Mouse (Mus musculus): ENCODE measurements around the gene Slc16a5.

The Slc16a5 gene

GRCm38 (mm10) chr11:115462243-115462891 lies at the start of gene Slc16a5:
Gene Slc16a5, plus strand, starts transcription at chr11:115462474.
- no peak for DNase-seq (ENCODE audit: low read depth, low spot score)

GRCm38 (mm10) chr11:115419531-115420237 lies 42.6 kb upstream of the Slc16a5 start, which contains the start of the genes Atp5h and Kctd2:
Gene Atp5h, minus strand, starts transcription at chr11:115419962.
Gene Kctd2, plus strand, starts transcription at chr11:115420128.
- peak; percentile 98 for DNase-seq (ENCODE audit: low read depth, low spot score)

GRCm38 (mm10) chr11:115420336-115421190 lies 41.7 kb upstream of the Slc16a5 start:
- DNase-seq (ENCODE audit: low read depth, low spot score): peak; percentile 44

GRCm38 (mm10) chr11:115421328-115421727 lies 40.9 kb upstream of the Slc16a5 start:
- no peak for DNase-seq (ENCODE audit: low read depth, low spot score)

DNA sequence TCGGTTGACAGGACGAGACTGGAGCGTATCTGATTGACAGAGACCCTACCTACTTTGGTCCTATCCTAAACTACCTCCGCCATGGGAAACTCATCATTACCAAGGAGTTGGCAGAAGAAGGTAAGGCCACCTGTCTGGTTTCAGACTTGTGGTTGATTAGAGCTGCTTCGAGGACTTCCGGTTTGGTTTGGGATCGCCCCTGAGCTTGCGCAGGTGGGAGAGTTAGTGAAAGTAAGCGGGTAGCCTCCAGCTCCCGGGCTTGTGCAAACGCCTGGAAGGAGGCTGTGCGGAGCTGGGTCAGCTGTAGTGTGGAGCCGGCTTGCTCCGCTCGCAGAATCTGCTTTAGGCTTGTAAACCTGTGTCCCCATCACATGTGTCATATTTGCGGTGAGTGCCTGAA lies 40.3 kb upstream of the Slc16a5 start:
- peak; percentile 26 for DNase-seq (ENCODE audit: low read depth, low spot score)

GRCm38 (mm10) chr11:115423091-115423490 lies 39.2 kb upstream of the Slc16a5 start:
- DNase-seq (ENCODE audit: low read depth, low spot score): no peak

DNA sequence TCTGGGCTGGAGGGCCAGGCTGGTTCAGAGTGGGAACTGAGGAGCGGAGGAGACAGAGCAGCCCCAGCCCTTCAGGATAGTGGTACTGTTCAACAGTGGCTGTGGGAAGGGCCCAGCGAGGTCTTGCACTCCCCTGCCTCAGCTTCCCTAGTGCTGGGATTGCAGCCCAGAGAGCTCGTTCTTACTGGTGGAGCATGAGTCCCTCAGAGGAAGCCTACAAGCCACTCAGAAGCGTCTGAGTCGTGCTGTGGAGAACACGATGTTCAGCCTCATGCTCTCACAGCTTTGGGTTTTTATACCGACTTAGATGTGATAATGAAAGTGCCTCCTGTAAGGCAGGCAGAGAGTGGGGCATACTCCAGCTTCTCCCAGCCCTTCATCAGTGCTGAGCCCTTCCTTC lies 37.6 kb upstream of the Slc16a5 start:
- DNase-seq (ENCODE audit: low read depth, low spot score): no peak

DNA sequence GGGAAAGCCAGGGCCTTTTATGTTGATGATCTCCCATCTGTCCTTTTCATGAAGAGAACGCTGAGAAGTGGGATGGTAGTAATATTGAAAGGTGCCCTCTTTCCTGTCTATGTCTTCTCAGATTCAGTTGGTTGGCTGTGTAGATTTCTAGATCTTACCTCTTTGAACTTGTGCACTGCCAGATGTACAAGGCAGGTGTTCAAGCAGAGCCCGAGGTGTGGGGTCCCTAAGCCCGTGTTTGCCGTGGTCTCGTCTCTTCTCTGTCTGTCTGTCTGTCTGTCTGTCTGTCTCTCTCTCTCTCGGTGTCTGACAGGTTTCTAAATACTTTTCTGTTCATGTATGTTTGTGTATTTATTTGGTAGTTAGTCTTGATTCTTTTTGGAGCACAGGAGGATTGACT lies 36.6 kb upstream of the Slc16a5 start:
- no peak for DNase-seq (ENCODE audit: low read depth, low spot score)

DNA sequence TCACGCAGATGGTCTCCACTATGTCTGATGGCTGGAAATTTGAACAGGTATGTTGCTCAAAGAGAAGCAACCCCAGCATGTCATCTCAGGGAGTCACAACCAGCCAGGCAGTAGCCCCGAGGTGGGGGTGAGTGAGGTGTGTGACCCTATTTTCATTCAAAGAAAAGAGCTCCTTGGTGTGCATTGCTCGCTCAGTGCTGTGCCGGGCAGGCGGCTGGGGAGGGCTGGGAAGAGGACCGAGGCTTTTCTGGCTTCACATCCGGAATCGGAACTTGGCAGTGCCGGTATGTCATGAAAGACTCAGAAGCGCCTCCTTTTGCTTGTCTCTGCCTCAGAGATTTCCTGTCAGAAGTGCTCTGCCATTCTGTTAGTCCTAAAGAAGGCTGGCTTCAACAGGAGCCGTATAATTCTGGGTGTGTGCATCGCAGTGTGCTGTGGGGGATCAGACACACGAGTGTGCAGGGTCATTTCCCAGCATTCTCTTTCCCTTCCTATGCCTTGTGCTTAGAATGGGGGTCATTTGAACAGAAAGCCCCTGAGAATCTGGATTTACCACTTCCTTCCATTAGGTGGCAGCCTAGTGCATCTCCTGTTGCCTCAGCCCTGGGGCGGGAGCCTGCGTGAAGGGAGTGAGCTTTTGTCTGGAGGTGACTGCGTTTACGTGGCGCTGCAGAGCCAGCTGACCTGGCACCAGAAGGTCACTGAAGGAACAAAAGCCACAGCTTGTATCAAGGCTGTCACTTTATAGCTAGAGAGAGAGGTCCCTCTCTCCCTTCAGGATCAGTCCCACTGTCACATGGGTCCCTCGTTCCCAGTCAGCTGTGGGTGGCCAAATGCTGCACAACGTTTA lies 34.6 kb upstream of the Slc16a5 start:
- peak; percentile 93 for DNase-seq (ENCODE audit: low read depth, low spot score)

GRCm38 (mm10) chr11:115429307-115429706 lies 33.0 kb upstream of the Slc16a5 start:
- no peak for DNase-seq (ENCODE audit: low read depth, low spot score)

DNA sequence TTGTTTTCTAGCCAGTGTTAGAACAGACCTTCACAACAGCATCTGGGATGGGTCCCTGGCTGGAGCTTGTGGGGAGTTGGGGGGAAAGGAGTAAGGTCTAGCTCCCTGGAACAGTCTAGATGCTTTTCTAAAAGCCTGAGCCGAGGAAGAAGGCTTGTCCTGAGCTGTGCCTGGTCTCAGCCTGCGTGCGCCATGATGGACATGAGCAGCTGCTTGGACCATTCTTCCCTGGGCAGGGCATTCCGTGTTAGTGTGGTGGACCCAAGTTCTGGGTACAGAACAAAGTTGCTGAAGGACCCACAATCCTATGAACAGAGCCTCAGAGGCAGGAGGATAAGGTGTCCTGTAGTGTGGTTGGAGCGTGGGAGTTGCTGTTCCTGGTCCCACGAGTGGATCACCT lies 31.7 kb upstream of the Slc16a5 start:
- DNase-seq (ENCODE audit: low read depth, low spot score): no peak

DNA sequence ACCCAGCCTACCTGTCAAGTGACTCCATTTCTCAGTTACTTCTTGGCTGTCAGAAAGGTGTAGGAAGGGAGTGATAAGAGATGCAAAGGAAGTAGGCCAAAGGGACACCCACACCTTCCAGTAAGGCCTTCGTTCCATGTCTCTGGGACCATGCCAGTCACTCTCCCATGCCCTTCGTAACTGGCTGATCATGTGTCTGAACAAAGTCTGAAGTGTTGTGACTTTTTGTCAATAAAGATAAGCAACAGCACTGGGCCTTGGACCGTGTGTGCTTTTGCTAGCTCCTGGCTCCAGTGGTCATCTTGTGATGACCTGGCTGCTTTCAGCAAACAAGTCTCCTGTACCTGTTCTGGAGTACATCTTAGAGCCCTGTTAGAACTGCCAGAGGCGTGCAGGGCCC lies 29.5 kb upstream of the Slc16a5 start:
- no peak for DNase-seq (ENCODE audit: low read depth, low spot score)

GRCm38 (mm10) chr11:115433342-115433741 lies 28.9 kb upstream of the Slc16a5 start:
- no peak for DNase-seq (ENCODE audit: low read depth, low spot score)

DNA sequence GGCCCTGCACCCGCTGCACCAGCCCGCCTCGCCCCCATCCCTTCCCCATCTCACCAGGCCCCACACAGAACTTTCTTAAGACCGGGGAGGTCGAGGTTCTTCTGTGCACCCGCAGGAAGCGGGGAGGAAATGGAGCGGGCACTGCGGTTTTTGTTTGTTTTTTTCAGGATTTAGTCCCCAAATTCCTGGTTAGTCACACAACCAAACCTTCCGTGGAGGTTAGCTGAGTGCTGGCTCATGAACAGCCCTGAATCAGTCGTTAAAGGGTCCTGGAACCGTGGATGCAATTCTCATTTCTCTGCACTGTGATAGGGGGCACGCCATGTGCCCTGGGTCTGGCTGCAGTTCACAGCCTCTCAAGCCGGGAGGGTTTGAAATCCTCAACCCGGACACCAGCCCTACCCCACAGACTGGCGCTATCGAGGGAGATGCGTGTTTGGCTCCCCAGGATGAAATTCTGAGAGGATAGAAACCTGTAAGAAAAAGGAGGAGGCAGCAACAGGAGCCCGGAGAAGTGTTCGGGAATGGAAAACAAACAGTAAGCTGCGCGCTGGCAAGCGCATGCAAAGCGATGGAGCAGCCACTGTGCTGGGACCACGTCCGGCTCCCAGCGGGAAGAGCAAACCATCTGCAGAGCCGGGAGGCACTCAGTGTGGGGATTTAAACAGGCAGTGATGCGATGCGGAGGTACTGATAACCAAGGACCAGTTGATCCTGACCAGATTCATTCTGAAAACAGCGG lies 26.5 kb upstream of the Slc16a5 start:
- DNase-seq (ENCODE audit: low read depth, low spot score): peak; percentile 68

GRCm38 (mm10) chr11:115437571-115438122 lies 24.6 kb upstream of the Slc16a5 start:
- no peak for DNase-seq (ENCODE audit: low read depth, low spot score)

DNA sequence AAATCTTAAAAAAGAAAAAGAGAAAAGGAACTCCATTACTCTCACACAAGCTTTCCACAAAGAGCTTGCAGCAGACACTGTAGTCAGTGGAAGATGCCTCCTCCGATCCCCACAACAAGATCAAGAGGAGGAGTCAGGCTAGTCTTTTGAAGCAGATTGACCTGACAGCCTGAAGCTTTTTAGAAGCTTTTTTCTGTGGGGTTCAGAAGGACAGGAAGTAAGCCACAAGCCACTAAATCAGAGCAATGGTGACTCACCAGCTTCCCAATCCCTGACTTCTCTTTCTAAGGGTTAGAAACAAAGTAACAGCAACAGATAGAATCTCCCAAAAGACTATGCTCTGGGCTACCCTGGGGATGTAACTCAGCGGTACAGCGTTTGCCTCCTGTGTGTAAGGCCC lies 22.9 kb upstream of the Slc16a5 start:
- no peak for DNase-seq (ENCODE audit: low read depth, low spot score)

DNA sequence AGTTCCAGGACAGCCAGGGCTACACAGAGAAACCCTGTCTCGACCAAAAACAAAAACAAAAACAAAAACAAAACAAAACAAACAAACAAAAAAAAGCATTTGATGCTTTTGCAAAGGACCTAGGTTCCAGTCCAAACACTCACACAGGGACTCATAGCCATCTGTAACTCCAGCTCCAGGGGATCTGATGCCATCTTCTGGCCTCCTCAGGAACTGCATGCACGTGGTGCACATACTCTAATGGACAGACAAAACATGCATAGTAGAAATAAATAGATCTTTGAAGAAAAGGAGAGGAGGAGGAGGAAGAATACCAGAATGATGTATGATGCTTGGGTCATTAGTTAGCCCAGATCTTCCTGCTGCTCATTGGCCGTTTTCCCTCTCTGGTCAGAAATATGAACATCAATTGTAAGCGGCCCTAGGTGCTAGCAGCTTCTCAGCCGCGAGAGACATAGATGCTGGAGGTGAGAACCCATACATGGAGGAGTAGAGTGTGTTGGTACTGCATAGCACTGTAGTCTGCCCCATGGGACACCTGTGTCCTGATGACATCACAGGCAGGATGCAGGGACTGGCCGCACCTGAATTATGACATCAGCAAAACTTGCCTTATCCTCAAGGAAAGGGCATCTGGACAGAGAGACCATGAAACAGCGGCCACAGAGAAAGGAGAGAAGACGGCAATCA lies 22.2 kb upstream of the Slc16a5 start, which contains the start of gene Trim80:
Gene Trim80 (plus strand): TSS at position 640 of the 690 bp plus-strand sequence.
- peak; percentile 82 for DNase-seq (ENCODE audit: low read depth, low spot score)

- peak; percentile 72 for DNase-seq (ENCODE audit: low read depth, low spot score)
These were observed 20.9 kb upstream of the Slc16a5 start for GRCm38 (mm10) chr11:115441417-115441816.

DNA sequence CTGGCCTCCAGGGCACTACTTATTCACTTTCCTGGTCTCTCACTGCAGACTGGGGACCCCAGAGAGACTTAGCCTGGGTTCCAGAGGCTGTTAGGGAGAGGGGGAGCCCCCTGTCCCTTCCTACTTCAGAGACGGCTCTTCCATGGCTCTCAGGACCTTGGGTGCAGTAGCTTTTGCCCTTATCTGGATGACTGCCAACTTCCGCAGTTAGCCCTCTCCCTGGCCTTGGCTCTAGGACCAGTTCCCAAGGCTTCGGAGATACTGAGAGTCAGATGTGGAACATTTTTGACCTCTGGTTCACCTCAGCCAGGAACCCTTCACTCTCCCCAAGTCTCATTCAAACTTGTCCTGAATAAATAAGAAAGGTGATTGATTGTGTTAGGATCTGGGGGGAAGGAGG lies 15.4 kb upstream of the Slc16a5 start:
- DNase-seq (ENCODE audit: low read depth, low spot score): no peak

Measured in R1 (cell line).